Mouse (Mus musculus): ENCODE data around the gene Olfr126. TPM values are rescaled to one million over a fixed set of nuclear protein-coding genes. Genes with fewer than 3 reads are reported as not detected.

The Olfr126 gene
- not detected in 2 replicates for polyA plus RNA-seq (2015; fragmentation: Nextera tagmentation; extraction: Ambion mirVana)

DNA sequence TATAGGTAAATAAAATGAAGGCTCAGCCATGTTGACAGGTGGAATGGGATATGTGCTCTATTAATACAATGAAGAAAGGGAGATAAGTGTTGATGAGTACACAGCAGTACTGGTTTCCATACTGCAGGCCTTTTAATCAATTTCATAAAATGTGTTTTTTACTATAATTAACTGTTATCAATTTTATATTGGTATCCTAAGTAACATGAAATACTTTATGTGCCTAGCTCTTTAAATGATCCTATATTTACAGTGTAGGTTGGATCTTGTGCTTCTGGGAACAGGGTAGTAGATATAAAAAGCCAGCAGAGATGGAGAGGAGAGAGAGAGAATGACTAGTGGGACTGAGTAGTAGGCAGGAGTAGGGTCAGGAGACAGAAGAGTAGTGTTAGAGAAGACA lies at the start of gene Olfr126:
TSS of gene Olfr126 (plus strand) at position 301 of the 400 bp plus-strand sequence.
- Histone ChIP-seq H3K4me1 (replicated peaks) (no peaks in the 10 kb centered on the region), H3K9me3 (no peaks in the 10 kb centered on the region), H3K4me2 (replicated peaks) (no peak within 1 kb of the TSS), H3K36me3 (no peaks in the 10 kb centered on the region), H3K27me3 (no peaks in the 10 kb centered on the region), H3K9ac (replicated peaks) (no peak within 1 kb of the TSS), H3K4me3 (replicated peaks) (no peak within 1 kb of the TSS), H3K27ac (no peak within 1 kb of the TSS)
- ATAC-seq: no peak

GRCm38 (mm10) chr17:37799588-37799987 lies 47.7 kb upstream of the Olfr126 start, which contains the start of gene Olfr124:
Olfr124 (plus strand) TSS chr17:37799888.
- no peak within 1 kb of the TSS for H3K27ac ChIP-seq
- H3K4me2 ChIP-seq (replicated peaks): no peak within 1 kb of the TSS
- no peaks in the 10 kb centered on the region for H3K27me3 ChIP-seq
- no peaks in the 10 kb centered on the region for H3K4me1 ChIP-seq (replicated peaks)
- H3K9ac ChIP-seq (replicated peaks): no peak within 1 kb of the TSS
- no peak for ATAC-seq
- no peaks in the 10 kb centered on the region for H3K36me3 ChIP-seq
- H3K4me3 ChIP-seq (replicated peaks): no peak within 1 kb of the TSS
- H3K9me3 ChIP-seq: no peaks in the 10 kb centered on the region
- WGBS: 93% methylated on average over 3 of the region's 3 CpGs

DNA sequence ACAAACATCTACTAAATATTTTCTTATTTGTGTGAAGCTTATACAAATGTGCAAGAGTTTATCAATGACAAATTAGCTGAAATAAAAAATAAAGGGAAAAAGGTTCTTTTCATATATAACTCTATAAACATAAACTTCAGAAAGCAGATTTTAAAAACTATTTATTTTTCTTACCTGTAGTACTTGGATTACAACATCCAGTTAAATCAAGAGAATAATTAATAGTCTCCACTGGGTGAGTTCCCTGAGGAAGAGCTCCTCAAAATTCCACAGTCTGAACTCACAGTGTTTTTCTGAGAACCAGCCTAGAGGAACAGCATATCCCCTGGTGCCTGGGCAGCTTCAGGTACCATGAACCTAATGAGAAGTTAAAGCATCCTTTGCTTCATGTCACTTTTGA lies 14.6 kb upstream of the Olfr126 start, which contains the start of gene Olfr125:
TSS of gene Olfr125 (plus strand) at position 301 of the 400 bp plus-strand sequence.
- Histone ChIP-seq H3K9ac (replicated peaks) (no peak within 1 kb of the TSS), H3K9me3 (0 out of 2 replicates have a peak, but pooled peaks cover 3% of the 10 kb centered on the region), H3K4me1 (replicated peaks) (no peaks in the 10 kb centered on the region), H3K4me2 (replicated peaks) (no peak within 1 kb of the TSS), H3K27ac (no peak within 1 kb of the TSS), H3K4me3 (replicated peaks) (no peak within 1 kb of the TSS), H3K27me3 (no peaks in the 10 kb centered on the region), H3K36me3 (no peaks in the 10 kb centered on the region)
- no peak for ATAC-seq

DNA sequence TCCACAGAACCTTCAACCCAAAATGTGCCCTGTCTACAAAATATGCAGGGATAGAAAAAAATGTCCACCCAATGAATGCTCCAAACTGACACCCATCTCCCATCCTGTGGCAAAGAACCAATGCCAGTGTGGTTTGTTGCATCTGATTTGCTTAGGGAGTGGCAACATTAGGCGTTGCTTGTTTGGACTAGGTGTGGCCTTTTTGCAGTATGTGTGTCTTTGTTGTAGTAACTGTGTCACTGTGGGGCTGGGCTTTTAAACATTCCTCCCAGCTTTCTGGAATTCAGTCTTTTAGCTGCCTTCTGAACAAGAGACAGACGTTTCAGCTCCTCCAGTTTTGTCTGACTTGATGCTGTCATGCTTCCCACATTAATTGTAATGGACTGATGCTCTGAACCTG lies 16.6 kb downstream of the Olfr126 start:
- no peak overlapping the region for H3K4me2 ChIP-seq (replicated peaks)
- H3K27ac ChIP-seq: no peak overlapping the region
- no peak for ATAC-seq
- H3K4me1 ChIP-seq (replicated peaks): no peaks in the 10 kb centered on the region
- no peaks in the 10 kb centered on the region for H3K36me3 ChIP-seq
- H3K4me3 ChIP-seq (replicated peaks): no peak overlapping the region
- no peaks in the 10 kb centered on the region for H3K9me3 ChIP-seq
- H3K27me3 ChIP-seq: no peaks in the 10 kb centered on the region
- no peak overlapping the region for H3K9ac ChIP-seq (replicated peaks)
- 85% methylated on average over 2 of the region's 2 CpGs for WGBS

DNA sequence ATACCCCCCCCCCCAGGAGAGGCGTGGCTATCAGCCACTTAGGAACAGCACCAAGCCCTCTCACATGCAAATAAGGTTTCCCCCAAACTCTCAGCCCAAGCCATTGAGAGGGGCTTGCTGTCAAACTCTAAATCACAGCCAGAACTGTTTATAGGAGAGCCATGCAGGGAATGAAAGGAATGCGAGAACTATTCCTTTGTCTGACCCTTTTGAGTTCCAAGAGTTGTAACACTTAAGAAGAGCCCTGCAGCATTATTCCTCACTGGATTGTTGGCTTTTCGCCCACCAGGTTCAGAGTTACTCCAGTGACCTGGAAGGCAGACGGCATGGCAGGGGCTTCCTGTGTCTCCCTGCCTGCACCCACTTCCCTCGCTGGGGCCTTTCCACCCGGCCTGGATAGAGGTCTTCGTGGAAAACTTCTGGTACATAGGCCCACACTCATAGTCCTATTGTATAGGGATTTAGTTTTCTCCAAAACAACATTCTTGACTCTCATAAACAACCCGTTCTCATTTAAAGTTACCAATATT lies 22.5 kb downstream of the Olfr126 start:
- Histone ChIP-seq H3K27ac (no peak overlapping the region), H3K4me1 (replicated peaks) (no peaks in the 10 kb centered on the region; the same call in 1 of the 2 replicates)
- WGBS: 23% methylated on average over 8 of the region's 8 CpGs

GRCm38 (mm10) chr17:37873830-37874229 lies 26.5 kb downstream of the Olfr126 start:
- H3K27me3 ChIP-seq: no peaks in the 10 kb centered on the region
- H3K4me3 ChIP-seq (replicated peaks): no peak overlapping the region
- H3K36me3 ChIP-seq: no peaks in the 10 kb centered on the region
- no peak overlapping the region for H3K4me2 ChIP-seq (replicated peaks)
- no peak for ATAC-seq
- no peaks in the 10 kb centered on the region for H3K9me3 ChIP-seq
- H3K4me1 ChIP-seq (replicated peaks): no peaks in the 10 kb centered on the region; the same call in 1 of the 2 replicates
- H3K27ac ChIP-seq: no peak overlapping the region
- H3K9ac ChIP-seq (replicated peaks): no peak overlapping the region
- WGBS: 87% methylated on average over 3 of the region's 3 CpGs

More for the DNA sequence above, 22.5 kb downstream of the Olfr126 start:
- Histone ChIP-seq H3K36me3 (no peaks in the 10 kb centered on the region), H3K9me3 (no peaks in the 10 kb centered on the region), H3K4me3 (replicated peaks) (no peak overlapping the region), H3K9ac (replicated peaks) (no peak overlapping the region), H3K27me3 (no peaks in the 10 kb centered on the region), H3K4me2 (replicated peaks) (no peak overlapping the region)
- ATAC-seq: no peak

GRCm38 (mm10) chr17:37900137-37900536 lies 52.9 kb downstream of the Olfr126 start, which contains the start of gene Olfr127:
Olfr127 (plus strand) TSS chr17:37900437.
- Histone ChIP-seq H3K36me3 (no peaks in the 10 kb centered on the region), H3K27me3 (no peaks in the 10 kb centered on the region), H3K27ac (no peak within 1 kb of the TSS), H3K4me1 (replicated peaks) (no peaks in the 10 kb centered on the region), H3K9ac (replicated peaks) (no peak within 1 kb of the TSS), H3K4me2 (replicated peaks) (no peak within 1 kb of the TSS), H3K4me3 (replicated peaks) (no peak within 1 kb of the TSS), H3K9me3 (no peaks in the 10 kb centered on the region)
- WGBS: 78% methylated on average over 1 of the region's 1 CpGs
- ATAC-seq: no peak

Other genes starting within 250 kb of the Olfr126 start
- gene Olfr115, start 220.4 kb upstream of the Olfr126 start, polyA plus RNA-seq (2015; fragmentation: Nextera tagmentation; extraction: Ambion mirVana): not detected in 2 replicates
- gene Olfr116, start 220.3 kb upstream of the Olfr126 start, polyA plus RNA-seq (2015; fragmentation: Nextera tagmentation; extraction: Ambion mirVana): not detected in 2 replicates
- gene Olfr117, start 183.7 kb upstream of the Olfr126 start, polyA plus RNA-seq (2015; fragmentation: Nextera tagmentation; extraction: Ambion mirVana): not detected in 2 replicates
- gene Olfr118, start 180.5 kb upstream of the Olfr126 start, polyA plus RNA-seq (2015; fragmentation: Nextera tagmentation; extraction: Ambion mirVana): not detected in 2 replicates
- gene Olfr119, start 150.9 kb upstream of the Olfr126 start, polyA plus RNA-seq (2015; fragmentation: Nextera tagmentation; extraction: Ambion mirVana): not detected in 2 replicates
- gene Olfr120, start 125.7 kb upstream of the Olfr126 start, polyA plus RNA-seq (2015; fragmentation: Nextera tagmentation; extraction: Ambion mirVana): not detected in 2 replicates
- gene Olfr121, start 98.6 kb upstream of the Olfr126 start, polyA plus RNA-seq (2015; fragmentation: Nextera tagmentation; extraction: Ambion mirVana): not detected in 2 replicates
- gene Olfr122, start 78.9 kb upstream of the Olfr126 start, polyA plus RNA-seq (2015; fragmentation: Nextera tagmentation; extraction: Ambion mirVana): not detected in 2 replicates
- not detected in 2 replicates for gene Olfr123, start 54.0 kb upstream of the Olfr126 start, polyA plus RNA-seq (2015; fragmentation: Nextera tagmentation; extraction: Ambion mirVana)
- not detected in 2 replicates for gene Olfr124, start 47.6 kb upstream of the Olfr126 start, polyA plus RNA-seq (2015; fragmentation: Nextera tagmentation; extraction: Ambion mirVana)
- gene Olfr125, start 14.5 kb upstream of the Olfr126 start, polyA plus RNA-seq (2015; fragmentation: Nextera tagmentation; extraction: Ambion mirVana): not detected in 2 replicates
- not detected in 2 replicates for gene Olfr127, start 53.0 kb downstream of the Olfr126 start, polyA plus RNA-seq (2015; fragmentation: Nextera tagmentation; extraction: Ambion mirVana)
- gene Olfr128, start 73.1 kb downstream of the Olfr126 start, polyA plus RNA-seq (2015; fragmentation: Nextera tagmentation; extraction: Ambion mirVana): not detected in 2 replicates
- not detected in 2 replicates for gene Olfr761, start 105.6 kb downstream of the Olfr126 start, polyA plus RNA-seq (2015; fragmentation: Nextera tagmentation; extraction: Ambion mirVana)
- gene Olfr129, start 212.6 kb downstream of the Olfr126 start, polyA plus RNA-seq (2015; fragmentation: Nextera tagmentation; extraction: Ambion mirVana): not detected in 2 replicates
- not detected in 2 replicates for gene Olfr130, start 216.4 kb downstream of the Olfr126 start, polyA plus RNA-seq (2015; fragmentation: Nextera tagmentation; extraction: Ambion mirVana)
- not detected in 2 replicates for gene Olfr131, start 241.2 kb downstream of the Olfr126 start, polyA plus RNA-seq (2015; fragmentation: Nextera tagmentation; extraction: Ambion mirVana)

Measured in midbrain, embryonic 13.5 days (tissue).